ENCODE assay signal across 17 mouse cellular contexts in the genomic region with DNA sequence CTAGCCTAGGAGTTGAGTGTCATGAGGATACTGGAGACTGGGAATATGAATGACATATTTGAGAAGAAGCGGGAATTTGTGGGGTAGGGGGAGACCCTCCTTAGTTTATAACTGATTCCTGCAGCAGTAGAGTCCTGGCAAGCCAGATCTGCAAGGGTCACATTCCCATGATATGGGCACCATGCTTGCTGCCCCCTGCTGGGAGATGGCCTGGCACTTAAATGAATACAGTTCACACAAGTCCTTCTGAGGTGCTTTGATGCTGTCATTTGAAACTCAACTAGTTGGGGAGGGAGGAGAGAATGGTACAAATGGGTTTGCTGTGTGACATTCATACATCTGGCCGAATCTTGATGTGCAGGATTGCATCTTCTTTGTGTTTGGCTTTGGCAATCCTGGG.
DNase-seq lines count a peak whose midpoint lies in the region; ATAC-seq and TF ChIP-seq lines count a peak whose summit lies in the region.
"Had no signal": no experiment of that assay in that cellular context is flagged by ENCODE, and none has a peak within 500 bp of the region (broad histone marks: within the 10 kb centered on the region; RNA-seq: fewer than 3 reads in every experiment).

No protein-coding gene starts in this region.

- no peak overlapping the region for H3K4me3 ChIP-seq in kidney, postnatal 0 days (replicated peaks; ENCODE audit: low read depth, low read length)
- no peak overlapping the region for H3K4me3 ChIP-seq in kidney, embryonic 15.5 days (replicated peaks)
- no peak overlapping the region for H3K4me3 ChIP-seq in lung, embryonic 14.5 days (ENCODE audit: low read depth, low read length)
- H3K4me3 ChIP-seq: forebrain, embryonic 13.5 days; heart, embryonic 13.5 days; lung, embryonic 15.5 days had no signal

- peak; percentile 43; the same call in 1 of the 2 replicates for TF ChIP-seq CTCF in kidney, postnatal 0 days (IDR thresholded peaks at IDR 0.05; ENCODE audit: low read depth)
- peak; percentile 39 for TF ChIP-seq CTCF in lung, embryonic 14.5 days (IDR thresholded peaks at IDR 0.05; ENCODE audit: low read depth)

- H3K27me3 ChIP-seq in kidney, postnatal 0 days (ENCODE audit: insufficient read depth, low read length) = no peaks in the 10 kb centered on the region
- no peaks in the 10 kb centered on the region for H3K27me3 ChIP-seq in kidney, embryonic 15.5 days
- no peaks in the 10 kb centered on the region for H3K27me3 ChIP-seq in lung, embryonic 14.5 days (ENCODE audit: insufficient read depth, low read length)
- H3K27me3 ChIP-seq: forebrain, embryonic 13.5 days; heart, embryonic 13.5 days; lung, embryonic 15.5 days had no signal

- no peaks in the 10 kb centered on the region for H3K9me3 ChIP-seq in kidney, postnatal 0 days (replicated peaks; ENCODE audit: low read length)
- H3K9me3 ChIP-seq in kidney, embryonic 15.5 days (replicated peaks) = no peaks in the 10 kb centered on the region
- no peaks in the 10 kb centered on the region for H3K9me3 ChIP-seq in lung, embryonic 14.5 days (ENCODE audit: low read depth, low read length)
- H3K9me3 ChIP-seq: forebrain, embryonic 13.5 days; heart, embryonic 13.5 days; lung, embryonic 15.5 days had no signal

- H3K4me1 ChIP-seq in kidney, postnatal 0 days (replicated peaks; ENCODE audit: insufficient read depth, low read length) = no peaks in the 10 kb centered on the region
- peaks cover 6% of the 10 kb centered on the region for H3K4me1 ChIP-seq in kidney, embryonic 15.5 days
- H3K4me1 ChIP-seq in lung, embryonic 14.5 days (ENCODE audit: insufficient read depth) = no peaks in the 10 kb centered on the region; the same call in 1 of the 2 replicates
- H3K4me1 ChIP-seq: forebrain, embryonic 13.5 days; heart, embryonic 13.5 days had no signal

- WGBS in kidney, postnatal 0 days = 78% methylated on average over 2 of the region's 2 CpGs
- 84% methylated on average over 2 of the region's 2 CpGs for WGBS in kidney, embryonic 15.5 days
- 81% methylated on average over 2 of the region's 2 CpGs for WGBS in lung, embryonic 14.5 days

- ATAC-seq in CD4-positive, CD25-positive, alpha-beta regulatory T cell, adult 4 months = no peak
- ATAC-seq in kidney, postnatal 0 days (replicated peaks; ENCODE audit: low FRiP score, low read depth) = no peak
- ATAC-seq in kidney, embryonic 15.5 days (replicated peaks; ENCODE audit: low FRiP score) = no peak
- no peak for ATAC-seq in lung, embryonic 14.5 days (ENCODE audit: insufficient read depth)
- ATAC-seq: forebrain, embryonic 13.5 days; hindbrain, postnatal 0 days had no signal

- H3K27ac ChIP-seq in kidney, postnatal 0 days = no peak overlapping the region
- no peak overlapping the region for H3K27ac ChIP-seq in kidney, embryonic 15.5 days
- H3K27ac ChIP-seq in lung, embryonic 14.5 days (ENCODE audit: low read depth) = no peak overlapping the region
- H3K27ac ChIP-seq: forebrain, embryonic 13.5 days; heart, embryonic 13.5 days; hindbrain, postnatal 0 days; lung, embryonic 15.5 days had no signal

- no peak overlapping the region for H3K4me2 ChIP-seq in kidney, postnatal 0 days (ENCODE audit: low read length)
- H3K4me2 ChIP-seq in kidney, embryonic 15.5 days = no peak overlapping the region
- H3K4me2 ChIP-seq in lung, embryonic 14.5 days = no peak overlapping the region
- H3K4me2 ChIP-seq: forebrain, embryonic 13.5 days; heart, embryonic 13.5 days; lung, embryonic 15.5 days had no signal

- no peak overlapping the region for H3K9ac ChIP-seq in kidney, postnatal 0 days (ENCODE audit: low read depth, low read length)
- no peak overlapping the region for H3K9ac ChIP-seq in kidney, embryonic 15.5 days
- H3K9ac ChIP-seq in lung, embryonic 14.5 days = no peak overlapping the region
- H3K9ac ChIP-seq: forebrain, embryonic 13.5 days; heart, embryonic 13.5 days; lung, embryonic 15.5 days had no signal

- DNase-seq in CD4-positive, CD25-positive, alpha-beta regulatory T cell, adult 2 months (ENCODE audit: low read depth, low spot score) = peak; percentile 1
- DNase-seq in kidney, postnatal 0 days (ENCODE audit: low spot score) = no peak
- peak; percentile 21 for DNase-seq in lung, embryonic 14.5 days
- no peak for DNase-seq in lung, postnatal 25 days (ENCODE audit: low spot score)
- DNase-seq in adipocyte (ENCODE audit: low spot score) = peak; percentile 18
- no peak for DNase-seq in gastrocnemius, postnatal 25 days
- DNase-seq: adrenal gland, postnatal 25 days; cerebellum, adult 9-10 months; gastrocnemius, postnatal 36 days; heart, postnatal 4 days; right cerebral cortex, adult 18-20 months had no signal

- H3K36me3 ChIP-seq in kidney, postnatal 0 days (ENCODE audit: insufficient read depth, low read length) = no peaks in the 10 kb centered on the region
- H3K36me3 ChIP-seq in kidney, embryonic 15.5 days = no peaks in the 10 kb centered on the region
- no peaks in the 10 kb centered on the region for H3K36me3 ChIP-seq in lung, embryonic 14.5 days (ENCODE audit: insufficient read depth)
- H3K36me3 ChIP-seq: heart, embryonic 13.5 days; lung, embryonic 15.5 days had no signal

Comparison
In these comparisons a context has a peak if more than half of its experiments do, and no peak if none do; other contexts are left out.
1. DNase-seq: peak in CD4-positive, CD25-positive, alpha-beta regulatory T cell, adult 2 months (single experiment), lung, embryonic 14.5 days (single experiment) and adipocyte (single experiment); none in kidney, postnatal 0 days (single experiment), lung, postnatal 25 days (single experiment) and gastrocnemius, postnatal 25 days (single experiment).